Mouse (Mus musculus) mouse embryonic stem cell (cell line): ENCODE data around the gene Actr3.

ENCODE experiments used
- in situ Hi-C, 2 experiments: fragments of 300-500 bp; cut with MboI; formaldehyde crosslinking; loops; 1 replicate in 1 of 2; 3 replicates in 1 of 2; pipeline ENCODE4 v1.14.3; 2019 to 2020; ENCODE audit warnings: low sequenced_read_pairs in 2 of 2, low pct_unique_long_range_greater_than_20kb in 1 of 2, mixed read lengths in 1 of 2; ENCODE audit not compliant: unreplicated experiment in 1 of 2

Gene Actr3

DNA sequence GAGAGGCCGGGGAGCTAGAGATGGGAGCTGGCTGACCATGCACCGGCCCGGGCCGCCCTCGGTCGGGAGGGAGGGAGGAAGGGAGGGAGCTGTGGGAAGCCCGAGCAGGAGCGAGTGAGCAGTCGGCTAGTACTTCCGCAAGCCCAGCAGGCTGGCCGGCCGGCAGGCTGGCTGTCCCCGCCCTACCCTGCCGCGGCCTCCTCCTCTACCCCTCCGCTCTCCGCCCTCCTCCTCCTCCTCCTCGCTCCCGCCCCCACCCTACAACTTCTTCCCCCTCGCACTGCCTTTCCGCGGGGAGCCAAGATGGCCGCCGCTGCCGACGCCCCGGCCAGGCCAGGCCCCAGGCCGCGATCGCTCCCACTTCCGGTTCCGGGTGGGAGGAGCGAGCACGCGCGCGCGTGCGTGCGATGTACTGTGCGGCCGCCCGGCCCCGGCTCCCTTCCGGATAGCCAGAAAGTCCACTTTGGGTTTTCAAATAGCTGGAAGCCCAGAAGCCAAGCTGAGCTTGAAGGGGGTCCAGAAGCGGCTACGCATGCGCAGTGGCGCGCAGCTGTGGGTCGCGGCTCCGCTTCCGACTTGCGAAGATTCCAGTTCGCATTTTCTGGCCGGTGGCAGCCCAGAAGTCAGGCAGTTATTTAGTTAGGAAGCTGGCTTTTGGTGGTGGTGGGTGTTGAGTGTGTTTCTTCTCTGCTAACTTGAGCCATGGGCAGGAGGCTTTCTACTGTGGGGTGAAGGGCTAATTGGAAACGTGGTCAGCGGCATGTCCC lies at the start of gene Actr3:
Gene Actr3, minus strand, starts transcription at position 359 of the 767 bp plus-strand sequence.
- in situ Hi-C loops, result no loop called here

DNA sequence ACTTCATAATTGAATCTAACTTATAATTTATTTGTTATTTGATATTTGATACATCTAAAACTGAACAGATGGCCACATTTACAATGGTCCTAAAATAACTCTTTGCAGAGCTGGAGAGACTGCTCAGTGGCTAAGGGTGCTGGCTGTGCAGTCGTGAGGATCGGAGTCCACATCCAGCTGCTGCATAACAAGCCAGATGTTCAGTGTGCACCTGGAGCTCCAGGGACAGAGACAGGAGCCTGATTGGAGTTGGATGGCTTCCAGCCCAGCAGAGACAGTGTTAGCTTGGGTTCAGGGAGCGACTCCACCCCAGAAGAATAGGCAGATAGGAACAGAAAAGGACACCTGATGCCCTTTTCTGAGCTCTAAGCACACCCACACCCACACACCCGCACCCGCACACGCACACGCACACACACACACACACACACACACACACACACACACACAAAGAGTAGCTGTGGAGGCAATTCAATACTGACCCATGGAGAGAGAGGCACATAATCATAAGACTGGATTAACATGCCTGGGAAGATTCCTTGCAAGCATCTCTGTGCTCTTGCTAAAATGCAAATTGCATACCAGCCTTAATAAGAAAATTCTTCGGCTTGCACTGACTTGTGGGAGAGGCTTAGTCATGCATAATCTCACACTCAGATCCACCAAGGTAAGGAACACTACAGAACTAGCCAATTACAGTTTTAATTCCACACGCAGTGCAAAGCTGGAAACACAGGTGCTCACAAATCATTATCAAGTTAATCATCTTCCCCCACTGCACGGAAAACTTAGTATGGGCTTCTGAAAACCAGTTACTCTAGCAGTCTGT lies 47.1 kb upstream of the Actr3 start:
- in situ Hi-C loops, result no loop called here

DNA sequence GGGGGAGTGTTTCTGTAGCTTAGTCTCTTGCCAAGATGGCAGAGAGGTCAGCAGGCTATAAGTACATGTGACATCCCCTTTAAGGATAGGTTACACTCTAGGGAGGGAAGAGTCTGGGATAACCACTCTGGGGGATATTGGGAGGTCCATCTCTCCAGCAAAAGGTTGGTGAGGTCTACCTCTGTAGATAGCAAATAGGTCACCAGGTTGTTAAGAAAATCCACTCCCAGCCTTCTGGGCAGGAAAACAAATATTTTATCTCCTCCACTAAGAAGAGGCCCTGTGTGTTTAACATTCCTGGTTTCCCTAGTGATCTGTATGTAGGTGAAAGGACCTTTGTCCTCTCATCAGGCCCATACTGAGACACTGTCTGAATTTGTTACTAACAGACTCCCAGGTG lies 46.3 kb upstream of the Actr3 start:
- in situ Hi-C loops, result no loop called here

DNA sequence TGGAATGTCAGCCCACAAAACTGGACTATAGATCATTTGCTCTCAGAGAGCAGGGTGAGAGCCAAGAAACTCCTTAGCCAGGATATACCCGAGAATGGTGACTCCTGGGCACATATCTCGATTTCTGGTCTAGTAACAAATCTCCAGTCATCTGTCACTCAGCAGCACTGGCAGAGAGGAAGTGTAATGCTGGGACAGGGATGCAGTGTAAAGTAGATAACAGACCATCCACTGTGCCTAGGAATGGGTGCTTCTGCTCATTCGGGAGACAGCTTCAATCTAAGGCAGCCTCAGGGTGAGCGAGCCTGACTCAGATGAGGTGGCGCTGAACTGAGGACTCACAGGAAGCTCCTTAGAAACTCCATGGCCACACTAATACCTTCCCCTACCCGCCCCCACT lies 43.1 kb upstream of the Actr3 start:
- in situ Hi-C loops, result no loop called here

GRCm38 (mm10) chr1:125475961-125476682 lies 40.6 kb upstream of the Actr3 start:
- in situ Hi-C loops, result no loop called here

DNA sequence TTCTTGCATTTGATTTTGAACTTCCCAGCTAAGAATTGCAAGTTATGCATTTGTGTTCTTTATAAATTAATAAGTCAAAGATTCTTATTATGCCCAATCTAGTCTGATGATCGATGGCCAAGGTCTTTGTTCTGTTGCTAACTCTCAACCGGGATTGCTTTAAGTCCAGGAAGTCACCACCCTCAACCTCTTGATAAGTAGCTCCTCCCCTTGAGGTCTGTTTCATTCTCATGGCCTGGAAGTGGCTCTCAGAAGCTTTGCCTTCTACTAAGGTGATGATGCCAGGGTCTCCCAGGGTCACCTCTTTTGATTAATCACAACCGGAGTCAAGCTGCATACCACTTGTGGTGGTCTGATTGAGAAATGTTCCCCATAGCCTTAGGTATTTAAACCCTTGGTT lies 38.3 kb upstream of the Actr3 start:
- in situ Hi-C loops, result no loop called here

GRCm38 (mm10) chr1:125473126-125473666 lies 37.7 kb upstream of the Actr3 start:
- in situ Hi-C loops, result no loop called here

DNA sequence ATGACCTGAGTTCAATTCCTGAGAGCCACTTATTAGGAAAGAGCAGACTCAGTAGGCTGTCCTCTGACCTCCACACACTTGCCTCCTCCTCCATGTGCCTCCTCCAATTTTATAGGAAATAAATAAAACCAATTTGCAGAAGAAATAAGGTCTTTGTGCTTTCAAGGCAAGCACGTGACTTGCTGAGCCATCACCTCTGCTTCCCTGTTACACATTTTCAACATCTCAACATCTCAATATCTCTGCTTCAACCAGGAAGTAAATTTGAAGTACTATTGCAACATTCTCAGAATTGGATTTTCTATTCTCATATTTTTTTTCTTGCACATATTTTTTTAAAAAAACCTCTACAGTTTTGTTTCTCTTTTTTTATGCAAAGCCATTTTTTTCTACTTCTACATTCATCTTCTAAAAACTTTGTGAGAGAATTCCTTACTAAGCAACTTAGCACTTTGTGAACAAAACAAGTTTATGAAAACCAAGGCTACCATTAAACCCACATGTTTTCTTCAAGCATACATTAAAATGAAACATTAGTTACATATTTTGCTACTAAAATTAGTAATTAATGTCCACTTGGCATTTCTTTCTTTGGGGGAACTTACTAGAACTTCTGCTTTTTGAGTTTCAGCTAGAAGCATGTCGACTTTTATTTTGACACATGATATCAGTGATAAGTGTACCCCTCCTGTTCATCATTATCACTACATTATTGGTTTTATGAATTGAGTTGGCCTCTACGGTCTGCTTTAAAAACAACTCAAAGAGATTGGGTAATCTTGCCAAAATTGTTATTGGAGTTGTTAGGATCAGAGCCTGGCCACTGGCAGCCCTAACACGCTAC lies 35.5 kb upstream of the Actr3 start:
- in situ Hi-C loops, result no loop called here

- in situ Hi-C loops, result no loop called here
Measured at GRCm38 (mm10) chr1:125467936-125468335, 32.4 kb upstream of the Actr3 start.

- in situ Hi-C loops, result no loop called here
Measured at GRCm38 (mm10) chr1:125466621-125467257, 31.2 kb upstream of the Actr3 start.

- in situ Hi-C loops, result no loop called here
Measured at GRCm38 (mm10) chr1:125464011-125464410, 28.5 kb upstream of the Actr3 start.

- in situ Hi-C loops, result no loop called here
Measured at GRCm38 (mm10) chr1:125463349-125463748, 27.8 kb upstream of the Actr3 start.

DNA sequence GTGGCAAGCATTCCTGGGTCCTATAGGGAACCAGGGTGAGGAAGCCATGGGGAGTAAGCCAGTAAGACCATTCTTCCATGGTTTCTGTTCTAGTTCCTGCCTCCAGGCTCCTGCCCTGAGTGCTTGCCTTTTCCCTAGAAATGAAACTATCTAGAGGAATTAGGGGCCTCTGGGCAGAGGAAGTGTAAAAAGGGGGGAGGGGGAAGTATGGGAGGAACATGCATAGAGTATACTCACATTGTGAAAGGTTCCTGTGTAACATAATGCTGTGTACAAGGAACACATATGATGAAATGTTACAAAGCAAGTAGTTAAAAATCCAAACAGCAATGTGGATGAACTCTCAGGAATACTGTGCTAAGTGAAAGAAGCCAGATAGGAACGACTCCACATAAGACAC lies 27.4 kb upstream of the Actr3 start:
- in situ Hi-C loops, result no loop called here

- in situ Hi-C loops, result no loop called here
Measured at GRCm38 (mm10) chr1:125458531-125458930, 23.0 kb upstream of the Actr3 start.

DNA sequence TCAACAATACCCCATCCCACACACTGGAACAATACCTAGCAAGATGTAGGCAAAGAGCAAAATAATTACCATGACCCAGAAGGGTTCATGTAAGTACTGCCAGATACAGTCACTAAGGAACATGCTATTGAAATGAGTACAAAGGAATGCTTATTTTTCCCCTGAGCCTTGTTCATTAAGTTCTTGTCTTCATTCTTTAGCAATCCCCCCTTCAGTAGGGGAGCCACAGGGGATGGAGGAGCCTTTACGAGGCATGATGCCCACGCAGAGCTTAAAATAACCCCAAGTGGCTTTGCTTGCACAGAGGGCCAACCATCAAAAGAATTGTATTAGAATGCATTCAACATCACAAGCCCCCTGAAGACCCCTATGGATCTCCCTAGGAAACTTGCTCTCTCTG lies 19.6 kb upstream of the Actr3 start:
- in situ Hi-C loops, result no loop called here

GRCm38 (mm10) chr1:125450282-125451000 lies 14.9 kb upstream of the Actr3 start:
- in situ Hi-C loops, result no loop called here

- in situ Hi-C loops, result no loop called here
Measured at GRCm38 (mm10) chr1:125447926-125448325, 12.4 kb upstream of the Actr3 start.
